Mouse (Mus musculus) C2C12 (cell line): ENCODE results near the gene Hist1h1a.

ENCODE experiments used
- CEBPB ChIP-seq: IDR thresholded peaks from one replicate; pipeline ENCODE4 v1.6.1; 2011; ENCODE audit warnings: low read depth, mild to moderate bottlenecking, control low read depth, moderate library complexity
- CTCF ChIP-seq: IDR thresholded peaks from one replicate; pipeline ENCODE4 v1.5.1; 2011; ENCODE audit not compliant: control insufficient read depth, insufficient read depth, insufficient read length
- MAX ChIP-seq: IDR thresholded peaks from one replicate; pipeline ENCODE4 v1.6.1; 2011; ENCODE audit warnings: mild to moderate bottlenecking, control low read depth
- USF1 ChIP-seq: IDR thresholded peaks from one replicate; pipeline ENCODE4 v1.6.1; 2011; ENCODE audit warnings: low read depth, mild to moderate bottlenecking, control low read depth, moderate library complexity

- TF ChIP-seq CTCF: no peak
- no peak for TF ChIP-seq CEBPB
- TF ChIP-seq USF1: no peak
- no peak for TF ChIP-seq MAX
Measured at GRCm38 (mm10) chr13:23799405-23799804, 35.9 kb downstream of the Hist1h1a start.
